Mouse (Mus musculus): ENCODE data around the gene Nt5c2.
"Not testable (repeated sequence)": the region's sequence is repeated elsewhere in the genome, so short reads cannot be mapped to it uniquely, and the experiment has no call there.

The Nt5c2 gene

DNA sequence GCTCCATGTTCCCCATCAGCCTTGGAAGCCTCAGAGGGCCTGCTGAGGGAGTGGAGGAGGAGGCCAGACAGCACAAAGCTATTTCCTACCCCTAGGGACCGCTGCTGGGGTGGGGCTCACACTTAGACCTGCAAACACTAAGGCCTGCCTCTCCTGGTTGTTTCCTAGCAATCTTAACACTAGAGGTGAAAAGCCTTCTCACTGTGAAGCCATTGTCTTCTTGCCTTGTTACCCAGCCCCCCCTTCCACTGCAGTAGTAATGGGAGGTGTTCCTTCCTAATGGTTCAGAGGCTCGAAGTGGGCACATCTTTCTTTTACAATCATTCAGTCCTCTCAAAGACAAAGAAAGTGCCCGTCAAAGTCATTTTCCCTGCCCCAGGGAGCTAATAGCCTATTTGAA, 2.9 kb upstream of the Nt5c2 start:
- no peak for DNase-seq (ENCODE audit: low read depth in 1 of 2, low spot score in 2 of 2)

DNA sequence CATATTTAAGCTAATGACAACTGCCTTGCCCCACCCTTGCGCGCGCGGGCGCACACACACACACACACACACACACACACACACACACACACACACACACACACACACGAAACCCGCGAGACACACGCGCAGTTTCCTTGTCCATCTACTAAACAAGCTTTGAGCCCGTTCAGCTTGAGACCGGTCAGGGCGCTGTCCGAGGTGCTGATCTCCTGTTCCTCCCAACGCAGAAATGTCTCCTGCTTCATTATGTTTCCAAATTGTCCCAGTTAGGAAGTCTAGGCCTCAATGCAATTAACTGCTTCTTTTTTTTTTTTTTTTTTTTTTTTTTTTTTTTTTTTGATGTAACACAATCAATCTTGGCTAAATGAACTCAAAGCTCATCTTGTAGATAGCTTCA, 1.5 kb upstream of the Nt5c2 start:
- peak in 1 of 2 experiments; percentile 33 for DNase-seq (ENCODE audit: low read depth in 1 of 2, low spot score in 2 of 2)

DNA sequence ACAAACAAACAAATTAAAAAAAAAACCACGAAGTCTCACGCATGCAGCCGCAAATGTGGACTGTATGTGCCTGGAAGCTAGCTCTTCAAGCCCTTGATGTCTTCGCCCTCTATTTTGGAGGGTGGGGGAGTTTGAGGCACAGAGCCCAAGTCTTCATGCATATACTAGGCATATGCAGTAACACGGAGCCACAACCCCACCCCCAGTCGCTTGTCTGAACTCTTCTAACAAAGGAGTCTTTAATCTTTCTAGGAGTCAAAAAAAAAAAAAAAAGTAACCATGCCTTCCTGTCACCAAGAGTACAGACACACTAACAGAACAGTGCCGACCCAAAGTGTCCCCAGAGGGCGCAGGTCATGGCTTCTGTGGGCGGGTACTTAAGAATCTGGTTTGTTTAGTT, 1.0 kb upstream of the Nt5c2 start:
- DNase-seq (ENCODE audit: low read depth in 1 of 2, low spot score in 2 of 2), result no peak

DNA sequence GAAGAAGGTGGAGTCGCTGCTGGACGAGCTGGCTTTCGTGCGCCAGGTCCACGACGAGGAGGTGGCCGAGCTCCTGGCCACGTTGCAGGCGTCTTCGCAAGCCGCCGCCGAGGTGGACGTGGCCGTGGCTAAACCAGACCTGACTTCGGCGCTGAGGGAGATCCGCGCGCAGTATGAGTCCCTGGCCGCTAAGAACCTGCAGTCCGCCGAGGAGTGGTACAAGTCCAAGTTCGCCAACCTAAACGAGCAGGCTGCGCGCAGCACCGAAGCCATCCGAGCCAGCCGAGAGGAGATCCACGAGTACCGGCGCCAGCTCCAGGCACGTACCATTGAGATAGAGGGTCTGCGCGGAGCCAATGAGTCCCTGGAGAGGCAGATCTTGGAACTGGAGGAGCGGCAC, 443 bp upstream of the Nt5c2 start:
- DNase-seq (ENCODE audit: low read depth in 1 of 2, low spot score in 2 of 2), result no peak

DNA sequence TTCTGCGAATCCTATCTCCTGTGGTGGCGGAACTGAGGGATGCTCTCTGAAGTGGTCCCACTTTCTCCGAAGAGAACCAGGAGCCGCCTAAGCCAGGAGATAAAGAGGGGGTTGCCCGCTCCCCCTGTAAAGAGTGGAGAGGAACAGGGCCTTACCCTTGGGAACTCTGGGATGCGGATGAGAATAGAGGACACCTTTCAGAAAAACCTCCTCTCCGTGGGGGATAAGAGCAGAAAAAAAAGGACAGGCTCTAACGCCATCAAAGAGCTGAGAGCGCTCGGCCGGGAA, 850 bp downstream of the Nt5c2 start:
- no peak for DNase-seq (ENCODE audit: low read depth in 1 of 2, low spot score in 2 of 2)

DNA sequence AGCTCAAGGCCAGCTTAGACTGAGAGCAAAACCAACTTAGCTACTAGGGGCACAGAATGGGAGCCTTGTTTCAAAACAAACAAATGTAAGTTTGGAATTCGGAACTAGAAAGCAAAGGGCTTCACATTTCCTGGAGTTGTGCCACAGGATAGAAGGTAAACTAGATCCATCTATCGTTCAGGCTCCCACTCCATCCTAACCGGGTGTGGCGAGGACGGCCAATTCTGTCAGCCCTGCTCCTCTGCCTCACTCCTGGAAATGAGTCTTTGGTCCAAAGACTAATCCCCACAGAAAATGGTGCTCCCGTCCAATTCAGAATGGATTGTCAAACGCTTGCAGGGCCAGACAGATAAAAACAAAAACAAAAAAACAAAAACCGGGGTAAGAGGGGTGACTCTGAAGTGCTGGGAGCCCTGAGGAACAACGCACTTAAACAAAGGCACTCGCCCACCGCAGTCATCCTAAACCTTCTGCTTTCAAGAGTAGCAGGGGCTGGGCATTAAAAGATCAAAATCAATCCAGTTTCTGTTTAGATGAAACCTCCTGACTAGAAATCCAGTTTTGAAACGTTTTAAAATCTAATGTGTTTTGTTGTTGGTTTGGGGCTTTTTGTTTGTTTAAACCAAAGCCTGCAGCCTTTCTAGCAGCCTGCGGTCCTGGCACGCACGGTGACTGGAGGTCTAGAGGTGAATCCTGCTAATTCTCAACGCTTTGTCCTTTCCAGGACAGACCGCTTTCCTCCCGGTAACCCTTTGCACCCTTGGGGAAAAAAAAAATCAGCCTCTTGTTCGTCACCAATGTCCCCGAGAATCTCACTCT, 1.4 kb downstream of the Nt5c2 start:
- no peak for DNase-seq (ENCODE audit: low read depth in 1 of 2, low spot score in 2 of 2)

DNA sequence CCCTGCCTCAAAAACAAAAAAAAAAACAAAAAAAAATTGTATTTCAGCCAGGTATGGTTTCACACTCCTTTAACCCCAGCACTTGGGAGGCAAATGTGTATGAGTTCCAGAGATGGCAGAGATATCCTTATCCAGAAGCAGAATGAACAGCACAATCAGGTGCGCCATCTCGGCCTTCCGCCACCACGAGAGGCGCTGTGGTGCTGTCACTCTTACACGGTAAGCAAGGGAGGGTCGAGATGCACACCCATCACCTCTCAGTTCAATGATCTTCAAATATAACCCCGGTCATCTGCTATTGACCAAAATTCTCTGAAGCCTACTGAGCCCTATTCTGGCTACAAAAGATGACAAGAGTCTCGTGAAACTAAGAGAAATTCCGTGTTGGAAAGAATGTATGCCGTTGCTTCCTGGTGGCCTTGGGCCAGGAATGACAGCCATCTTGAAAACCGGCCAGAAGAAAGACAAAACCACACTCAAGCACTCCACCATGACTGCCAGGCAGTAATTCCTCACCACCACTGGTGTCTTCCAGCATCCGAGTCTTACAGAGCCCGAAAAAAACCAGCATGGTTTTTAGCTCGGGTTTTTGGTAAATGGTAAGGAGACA, 2.3 kb downstream of the Nt5c2 start:
- no peak for DNase-seq (ENCODE audit: low read depth in 1 of 2, low spot score in 2 of 2)

DNA sequence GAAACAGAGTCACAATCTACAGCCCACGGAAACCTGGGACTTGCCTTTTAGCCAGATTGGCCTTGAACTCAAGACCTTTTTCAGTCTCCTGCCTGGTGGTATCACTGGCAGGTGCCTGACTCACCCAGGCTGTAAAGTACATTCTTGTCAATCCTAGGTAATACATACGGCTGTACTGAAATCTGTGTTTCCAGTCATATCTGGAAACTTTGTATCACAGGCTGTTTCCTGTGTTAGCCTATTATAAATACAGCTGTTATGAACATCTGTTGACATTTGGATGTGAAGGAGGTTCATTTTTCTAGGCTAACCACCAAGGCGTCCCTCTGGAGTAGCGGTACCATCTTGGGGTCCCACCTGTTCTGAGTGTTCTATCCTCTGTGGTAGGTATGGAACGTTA, 5.0 kb downstream of the Nt5c2 start:
- DNase-seq (ENCODE audit: low read depth in 1 of 2, low spot score in 2 of 2), result no peak

DNA sequence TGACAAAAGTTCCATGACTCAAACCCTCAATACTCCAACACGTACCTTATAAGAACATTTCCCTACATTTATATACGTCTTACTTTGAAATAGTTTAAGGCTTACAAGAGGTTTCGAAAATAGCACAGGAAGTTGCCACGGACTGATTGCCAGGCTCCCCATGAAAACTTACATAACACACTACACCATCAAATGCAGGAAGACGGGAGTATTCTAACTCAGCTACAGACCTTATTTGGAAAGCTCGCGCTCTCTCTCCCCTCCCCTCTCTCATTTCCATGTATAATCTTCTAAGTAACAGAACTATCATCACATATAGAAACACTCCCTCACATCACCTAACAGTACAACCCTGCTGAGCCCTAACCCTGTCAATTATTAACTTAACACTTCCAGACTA, 5.5 kb downstream of the Nt5c2 start:
- DNase-seq (ENCODE audit: low read depth in 1 of 2, low spot score in 2 of 2), result no peak

DNA sequence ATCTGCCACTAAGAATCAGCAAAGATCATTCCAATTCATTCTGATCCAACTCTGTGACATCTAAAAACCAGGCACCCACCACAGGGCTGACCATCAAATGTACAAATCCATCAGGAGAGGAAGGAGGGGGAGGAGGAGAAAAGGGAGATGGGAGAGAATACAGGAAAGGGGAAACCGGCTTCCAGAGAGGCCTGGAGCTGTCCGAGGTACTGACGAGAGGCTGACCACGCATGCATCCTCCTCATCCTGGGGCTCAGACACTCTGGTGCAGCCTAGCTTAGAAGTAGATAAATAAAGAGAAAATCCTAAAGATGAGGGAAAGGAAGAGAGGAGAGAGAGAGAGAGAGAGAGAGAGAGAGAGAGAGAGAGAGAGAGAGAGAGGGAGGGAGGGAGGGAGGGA, 8.6 kb downstream of the Nt5c2 start:
- no peak for DNase-seq (ENCODE audit: low read depth in 1 of 2, low spot score in 2 of 2)

DNA sequence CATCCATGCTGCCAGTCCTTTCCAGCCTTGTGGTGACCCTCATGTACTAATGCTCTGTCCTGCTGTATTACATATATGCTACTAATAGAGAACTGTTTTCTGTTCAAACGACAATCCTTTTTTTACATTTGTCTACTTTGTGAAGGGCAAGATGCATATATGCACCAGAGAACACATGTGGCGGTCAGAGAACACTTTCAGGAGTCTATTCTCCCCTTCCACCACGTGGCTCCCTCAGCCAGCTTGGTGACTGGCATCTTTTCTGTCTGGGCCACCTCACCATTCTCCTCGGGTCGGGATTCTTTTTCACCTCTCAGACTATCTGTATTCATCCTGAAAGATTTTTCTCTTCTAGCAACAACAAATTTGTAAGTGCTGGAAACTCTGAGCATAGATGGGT, 9.1 kb downstream of the Nt5c2 start:
- DNase-seq (ENCODE audit: low read depth in 1 of 2, low spot score in 2 of 2), result no peak

DNA sequence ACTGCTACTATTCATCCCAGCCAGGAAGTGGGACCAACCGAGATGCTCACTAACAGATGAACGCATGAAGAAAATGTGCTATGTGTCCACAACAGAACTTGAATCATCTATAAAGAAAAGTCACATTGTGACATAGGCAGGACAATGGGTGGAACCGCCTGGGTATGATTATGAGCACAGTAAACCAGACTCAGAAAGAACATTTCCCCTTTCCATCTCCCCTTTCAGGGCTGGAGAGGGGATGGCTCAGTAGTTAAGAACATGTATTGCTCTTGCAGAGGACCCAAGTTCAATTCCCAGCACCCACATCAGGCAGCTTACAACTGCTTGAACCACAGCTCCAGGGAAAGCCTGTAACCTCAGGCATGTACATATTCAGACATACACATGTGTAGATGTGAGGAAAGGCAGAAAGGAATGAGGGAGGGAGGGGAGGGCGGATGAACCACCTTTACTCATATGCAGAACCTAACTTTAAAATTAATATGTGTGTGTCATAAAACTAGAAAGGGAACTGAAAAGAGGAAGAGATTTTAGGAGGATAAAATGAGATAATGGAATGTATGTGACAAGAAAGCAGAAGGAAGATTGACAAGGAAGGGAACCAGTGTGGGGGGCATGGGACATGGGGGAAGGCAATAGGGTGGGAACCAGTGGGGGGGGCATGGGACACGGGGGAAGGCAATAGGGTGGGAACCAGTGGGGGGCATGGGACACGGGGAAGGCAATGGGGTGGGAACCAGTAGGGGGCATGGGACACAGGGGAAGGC, 11.0 kb downstream of the Nt5c2 start:
- DNase-seq (ENCODE audit: low read depth in 1 of 2, low spot score in 2 of 2), result no peak

DNA sequence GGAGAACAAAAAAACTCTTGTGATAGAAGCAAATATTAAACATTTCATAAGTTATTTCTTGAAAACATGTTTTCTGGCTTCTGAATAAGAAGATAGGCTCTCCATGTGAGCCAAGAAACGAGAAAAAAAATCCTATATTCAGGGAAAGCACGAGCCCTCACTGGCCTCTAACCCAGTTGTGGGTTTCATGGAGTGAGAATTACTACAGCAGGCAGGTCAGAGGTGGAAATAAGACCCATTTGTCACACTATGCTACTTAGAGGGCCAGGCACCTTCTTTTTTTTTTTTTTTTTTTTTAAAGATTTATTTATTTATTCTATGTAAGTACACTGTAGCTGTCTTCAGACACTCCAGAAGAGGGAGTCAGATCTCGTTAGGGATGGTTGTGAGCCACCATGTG, 14.6 kb downstream of the Nt5c2 start:
- DNase-seq (ENCODE audit: low read depth in 1 of 2, low spot score in 2 of 2), result not testable (repeated sequence)

DNA sequence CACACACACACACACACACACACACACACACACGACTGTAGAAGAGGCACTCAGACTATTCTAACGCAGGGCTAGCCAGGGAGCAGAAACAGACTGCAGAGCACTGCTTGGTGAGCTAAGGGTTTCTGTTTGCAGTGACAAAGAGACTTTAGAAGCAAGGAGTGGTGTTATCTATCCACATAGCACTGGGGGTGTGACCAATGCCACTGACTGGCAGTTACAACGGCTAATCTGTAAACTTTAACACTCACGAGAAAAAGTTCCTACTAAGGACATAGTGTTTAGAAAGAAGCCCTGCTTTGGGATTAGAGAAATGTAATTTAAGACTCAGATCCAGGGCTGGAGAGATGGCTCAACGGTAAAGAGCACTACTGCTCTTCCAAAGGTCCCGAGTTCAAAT, 15.2 kb downstream of the Nt5c2 start:
- DNase-seq (ENCODE audit: low read depth in 1 of 2, low spot score in 2 of 2), result no peak

DNA sequence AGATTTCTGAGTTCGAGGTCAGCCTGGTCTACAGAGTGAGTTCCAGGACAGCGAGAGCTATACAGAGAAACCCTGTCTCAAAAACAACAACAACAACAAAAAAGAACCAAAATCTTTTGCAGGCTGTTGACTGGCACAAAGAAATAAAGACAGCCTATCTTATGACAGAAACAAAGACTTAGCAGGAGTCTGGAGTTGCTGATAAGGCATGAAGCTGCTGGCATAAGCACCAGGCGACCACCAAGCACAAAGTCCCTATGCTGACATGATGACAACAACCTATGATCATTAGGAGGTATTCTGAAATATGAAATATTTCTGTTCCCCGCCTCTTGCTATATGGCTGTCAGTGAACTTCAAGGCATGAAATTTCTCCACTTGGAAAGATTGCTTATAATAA, 16.0 kb downstream of the Nt5c2 start:
- no peak for DNase-seq (ENCODE audit: low read depth in 1 of 2, low spot score in 2 of 2)

DNA sequence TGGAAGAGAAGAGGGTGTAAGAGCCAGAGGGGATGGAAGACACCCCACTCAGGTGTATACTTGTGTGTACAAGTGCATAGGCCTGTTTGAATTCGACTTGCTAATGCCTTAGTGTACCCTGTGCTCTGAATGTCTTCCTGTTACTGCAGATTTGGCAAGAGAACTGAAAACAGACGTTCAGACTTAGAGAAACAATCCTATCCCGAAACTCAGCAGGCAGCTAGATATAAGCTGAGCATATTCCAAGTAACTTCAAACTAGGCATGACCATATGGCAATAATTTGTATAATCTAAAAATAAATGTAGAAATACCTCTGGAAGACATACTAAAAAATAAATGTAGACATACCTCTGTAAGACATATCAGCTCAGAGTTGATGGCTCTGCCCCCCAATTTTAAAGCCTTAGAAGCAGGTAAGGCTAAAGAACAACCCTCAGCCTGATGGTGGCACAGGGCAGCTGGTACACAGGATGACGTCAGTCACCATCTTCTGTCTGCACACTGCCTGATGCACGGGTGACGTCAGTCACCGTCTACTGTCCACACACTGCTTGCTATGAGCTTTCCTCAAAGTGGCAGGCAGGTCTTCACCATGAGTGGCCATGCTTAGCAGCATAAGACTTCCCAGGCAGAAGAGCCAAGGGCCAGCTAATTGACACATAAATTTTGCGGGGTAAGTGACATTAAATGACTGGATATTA, 16.6 kb downstream of the Nt5c2 start:
- DNase-seq (ENCODE audit: low read depth in 1 of 2, low spot score in 2 of 2), result no peak

DNA sequence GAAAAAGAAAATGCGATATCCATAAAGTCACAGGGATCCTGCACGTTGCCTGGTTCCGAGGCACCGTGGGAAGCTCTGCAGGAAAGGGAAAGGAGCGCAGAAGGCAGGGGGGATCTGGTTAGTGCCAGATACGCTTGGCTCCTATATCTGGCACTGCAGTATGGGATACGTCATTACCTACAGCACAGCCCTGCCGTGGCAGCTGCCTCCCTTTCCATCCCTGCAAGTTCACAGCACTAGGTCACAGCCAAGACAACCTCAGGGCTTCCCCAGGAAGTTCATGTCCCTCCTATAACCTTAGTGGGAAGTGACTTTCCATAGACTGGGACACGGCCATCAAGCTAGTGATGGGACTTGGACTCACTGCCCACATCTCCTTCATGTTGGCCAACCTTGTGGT, 18.9 kb downstream of the Nt5c2 start:
- no peak for DNase-seq (ENCODE audit: low read depth in 1 of 2, low spot score in 2 of 2)

DNA sequence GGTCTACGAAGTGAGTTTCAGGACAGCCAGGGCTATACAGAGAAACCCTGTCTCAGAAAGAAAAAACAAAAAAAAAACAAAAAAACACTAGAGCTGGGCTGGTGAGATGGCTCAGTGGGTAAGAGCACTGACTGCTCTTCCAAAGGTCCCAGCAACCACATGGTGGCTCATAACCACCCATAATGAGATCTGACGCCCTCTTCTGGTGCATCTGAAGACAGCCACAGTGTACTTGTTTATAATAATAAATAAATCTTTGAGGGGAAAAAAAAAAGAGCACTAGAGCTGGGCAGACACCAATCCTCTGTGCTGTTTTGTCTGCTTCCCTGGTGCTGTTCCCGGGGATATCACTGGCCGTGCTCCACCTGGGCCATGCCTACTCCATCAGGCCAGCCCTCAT, 22.6 kb downstream of the Nt5c2 start:
- not testable (repeated sequence) for DNase-seq (ENCODE audit: low read depth in 1 of 2, low spot score in 2 of 2)

DNA sequence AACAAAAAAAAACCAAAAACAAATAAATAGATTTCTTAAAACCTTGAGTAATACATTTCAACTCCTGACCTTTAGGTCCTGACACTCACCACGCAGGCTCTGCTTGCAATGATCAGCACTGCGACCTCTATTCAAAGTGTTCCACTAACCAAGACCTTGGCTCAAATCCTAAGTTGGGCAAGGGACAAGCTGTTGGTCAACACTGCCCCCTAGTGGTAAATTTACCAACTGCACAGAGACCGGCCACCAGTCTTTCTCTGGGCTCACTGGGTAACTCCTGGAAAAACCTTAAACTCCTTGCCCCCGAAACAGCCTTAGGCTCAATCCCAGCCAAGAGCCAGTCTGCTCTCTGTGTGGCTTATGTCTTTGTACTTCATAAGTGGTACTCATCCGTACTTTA, 23.8 kb downstream of the Nt5c2 start:
- DNase-seq (ENCODE audit: low read depth in 1 of 2, low spot score in 2 of 2), result peak; percentile 56 to 77

DNA sequence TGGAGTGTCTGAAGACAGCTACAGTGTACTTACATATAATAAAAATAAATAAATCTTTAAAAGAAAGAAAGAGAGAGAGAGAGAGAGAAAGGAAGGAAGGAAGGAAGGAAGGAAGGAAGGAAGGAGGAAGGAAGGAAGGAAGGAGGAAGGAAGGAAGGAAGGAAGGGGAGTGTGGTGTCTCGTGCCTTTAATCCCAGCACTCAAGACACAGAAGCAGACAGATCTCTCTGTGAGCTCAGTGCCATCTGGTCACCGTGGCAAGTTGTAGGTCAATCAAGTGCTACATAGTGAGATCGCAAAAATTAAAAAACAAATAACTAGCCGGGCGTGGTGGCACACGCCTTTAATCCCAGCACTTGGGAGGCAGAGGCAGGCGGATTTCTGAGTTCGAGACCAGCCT, 24.3 kb downstream of the Nt5c2 start:
- not testable (repeated sequence) for DNase-seq (ENCODE audit: low read depth in 1 of 2, low spot score in 2 of 2)

DNA sequence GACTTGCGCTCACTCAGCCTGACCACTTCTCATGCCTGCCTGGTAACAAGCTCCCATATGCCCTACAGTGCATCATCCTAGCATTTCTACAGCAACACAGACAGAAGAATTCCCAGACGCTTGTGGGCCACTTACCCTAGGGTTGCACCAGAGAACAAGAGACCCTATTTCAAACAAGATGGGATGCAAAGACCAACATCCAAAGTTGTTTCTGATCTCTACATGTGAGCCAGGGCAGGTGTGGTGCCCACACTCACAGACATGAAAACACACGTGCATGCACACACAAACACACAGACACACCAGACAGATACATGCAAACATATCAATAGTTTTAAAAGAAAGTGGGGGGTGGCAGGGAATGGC, 24.8 kb downstream of the Nt5c2 start:
- no peak for DNase-seq (ENCODE audit: low read depth in 1 of 2, low spot score in 2 of 2)

Measured in monocyte, adult 2 months (primary cell).